Mouse (Mus musculus) layer of hippocampus, adult 9-10 months (tissue): ENCODE measurements around the gene Fgf11.
A peak's percentile ranks its signal among the peaks of the same experiment; 100 is the strongest.

ENCODE experiments used
- DNase-seq: peaks from one replicate; pipeline ENCODE4 v3.0.0; 2022; ENCODE audit warnings: low spot score

Gene Fgf11

GRCm38 (mm10) chr11:69816520-69816919 is 14.9 kb upstream of the Fgf11 start:
- no peak for DNase-seq

GRCm38 (mm10) chr11:69815155-69815554 is 13.5 kb upstream of the Fgf11 start, which contains the start of gene Gm39566:
Gene Gm39566, minus strand, starts transcription at chr11:69815298.
- no peak for DNase-seq

GRCm38 (mm10) chr11:69810280-69810679 is 8.6 kb upstream of the Fgf11 start:
- no peak for DNase-seq

GRCm38 (mm10) chr11:69807641-69808040 is 6.0 kb upstream of the Fgf11 start:
- DNase-seq, result no peak

GRCm38 (mm10) chr11:69806378-69806777 is 4.7 kb upstream of the Fgf11 start:
- no peak for DNase-seq

GRCm38 (mm10) chr11:69804972-69805909 is 3.6 kb upstream of the Fgf11 start, which contains the start of gene Tmem102:
Gene Tmem102, minus strand, starts transcription at chr11:69805624.
- no peak for DNase-seq

GRCm38 (mm10) chr11:69804652-69804940 is 2.9 kb upstream of the Fgf11 start:
- no peak for DNase-seq

GRCm38 (mm10) chr11:69803786-69804651 is 2.4 kb upstream of the Fgf11 start:
- DNase-seq, result no peak

GRCm38 (mm10) chr11:69803328-69803727 is 1.7 kb upstream of the Fgf11 start:
- DNase-seq, result no peak

- DNase-seq, result no peak
Measured at GRCm38 (mm10) chr11:69802648-69803105, 1.0 kb upstream of the Fgf11 start.

- DNase-seq, result no peak
Measured at GRCm38 (mm10) chr11:69800392-69801197, 1.1 kb downstream of the Fgf11 start.

GRCm38 (mm10) chr11:69800138-69800391 is 1.6 kb downstream of the Fgf11 start:
- no peak for DNase-seq

- DNase-seq, result no peak
Measured at GRCm38 (mm10) chr11:69799394-69800137, 2.1 kb downstream of the Fgf11 start.

- DNase-seq, result no peak
Measured at GRCm38 (mm10) chr11:69797924-69798323, 3.7 kb downstream of the Fgf11 start.

GRCm38 (mm10) chr11:69795983-69796435 is 5.6 kb downstream of the Fgf11 start:
- DNase-seq, result no peak

- DNase-seq, result peak; percentile 81
Measured at GRCm38 (mm10) chr11:69795168-69795982, 6.3 kb downstream of the Fgf11 start, which contains the start of gene Chrnb1. Gene Chrnb1, minus strand, starts transcription at chr11:69795943.

GRCm38 (mm10) chr11:69793429-69793828 is 8.2 kb downstream of the Fgf11 start:
- DNase-seq, result no peak

- no peak for DNase-seq
Measured at GRCm38 (mm10) chr11:69791420-69791819, 10.2 kb downstream of the Fgf11 start.

GRCm38 (mm10) chr11:69789431-69789830 is 12.2 kb downstream of the Fgf11 start:
- DNase-seq, result no peak

GRCm38 (mm10) chr11:69787306-69787705 is 14.4 kb downstream of the Fgf11 start:
- no peak for DNase-seq
